Mouse (Mus musculus) liver, embryonic 11.5 days (tissue): ENCODE data around the gene Inca1. TPM values are rescaled to one million over a fixed set of nuclear protein-coding genes. Genes with fewer than 3 reads are reported as not detected.

ENCODE experiments used
- ATAC-seq: fragments of 200-750 bp; cut with Nextera tagmentation; replicated peaks from 2 replicates; pipeline ENCODE4 v1.8.0; 2017; ENCODE audit warnings: moderate number of reproducible peaks, mild to moderate bottlenecking, moderate TSS enrichment, moderate library complexity; ENCODE audit not compliant: low FRiP score
- DNase-seq: peaks from one replicate; pipeline ENCODE4 v3.0.0-alpha.2; 2017; ENCODE audit warnings: low spot score
- H3K27ac ChIP-seq: fragments of 300-500 bp; sonication (generic); 2 replicates; pipeline ENCODE4 v1.5.1; 2014; ENCODE audit warnings: mild to moderate bottlenecking, low read depth, low read length, control low read depth
- H3K27me3 ChIP-seq: fragments of 300-500 bp; sonication (generic); replicated peaks from 2 replicates; pipeline ENCODE4 v1.6.1; 2014; ENCODE audit warnings: low read length, mixed read lengths; ENCODE audit not compliant: control insufficient read depth, insufficient read depth
- H3K36me3 ChIP-seq: fragments of 300-500 bp; sonication (generic); 2 replicates; pipeline ENCODE4 v1.6.1; 2014; ENCODE audit warnings: mild to moderate bottlenecking, low read length, moderate library complexity, mixed read lengths; ENCODE audit not compliant: control insufficient read depth, insufficient read depth
- H3K4me1 ChIP-seq: fragments of 300-500 bp; sonication (generic); replicated peaks from 2 replicates; pipeline ENCODE4 v1.6.1; 2014; ENCODE audit warnings: low read length, mixed read lengths; ENCODE audit not compliant: control insufficient read depth, insufficient read depth
- H3K4me2 ChIP-seq: fragments of 300-500 bp; sonication (generic); 2 replicates; pipeline ENCODE4 v1.6.1; 2014; ENCODE audit warnings: mild to moderate bottlenecking, control low read depth, moderate library complexity
- H3K4me3 ChIP-seq: fragments of 300-500 bp; sonication (generic); 2 replicates; pipeline ENCODE4 v1.5.1; 2014; ENCODE audit warnings: low read depth, low read length, control low read depth
- H3K9ac ChIP-seq: fragments of 300-500 bp; sonication (generic); 2 replicates; pipeline ENCODE4 v1.6.1; 2014; ENCODE audit warnings: low read depth, low read length, control low read depth
- H3K9me3 ChIP-seq: fragments of 300-500 bp; sonication (generic); 2 replicates; pipeline ENCODE4 v1.6.1; 2016; ENCODE audit warnings: low read length, inconsistent platforms, mixed read lengths; ENCODE audit not compliant: control insufficient read depth
- WGBS: fragments of 180-500 bp; shearing (Covaris S2); extraction: QIAGEN DNeasy Blood & Tissue Kit; methylation state at CpG from one replicate; pipeline ENCODE4 v1.1.7; 2014; 5-methylcytosine and 5-hydroxymethylcytosine counted together
- polyA plus RNA-seq: library from polyadenylated mRNA; unstranded; fragments of >200 nt; fragmentation: Nextera tagmentation; extraction: Ambion mirVana; gene quantifications from 2 replicates; pipeline ENCODE4 v1.2.1, GENCODE M21; 2014

Inca1 gene
- polyA plus RNA-seq, 1 experiment from 2014 or later = 0.96 TPM

DNA sequence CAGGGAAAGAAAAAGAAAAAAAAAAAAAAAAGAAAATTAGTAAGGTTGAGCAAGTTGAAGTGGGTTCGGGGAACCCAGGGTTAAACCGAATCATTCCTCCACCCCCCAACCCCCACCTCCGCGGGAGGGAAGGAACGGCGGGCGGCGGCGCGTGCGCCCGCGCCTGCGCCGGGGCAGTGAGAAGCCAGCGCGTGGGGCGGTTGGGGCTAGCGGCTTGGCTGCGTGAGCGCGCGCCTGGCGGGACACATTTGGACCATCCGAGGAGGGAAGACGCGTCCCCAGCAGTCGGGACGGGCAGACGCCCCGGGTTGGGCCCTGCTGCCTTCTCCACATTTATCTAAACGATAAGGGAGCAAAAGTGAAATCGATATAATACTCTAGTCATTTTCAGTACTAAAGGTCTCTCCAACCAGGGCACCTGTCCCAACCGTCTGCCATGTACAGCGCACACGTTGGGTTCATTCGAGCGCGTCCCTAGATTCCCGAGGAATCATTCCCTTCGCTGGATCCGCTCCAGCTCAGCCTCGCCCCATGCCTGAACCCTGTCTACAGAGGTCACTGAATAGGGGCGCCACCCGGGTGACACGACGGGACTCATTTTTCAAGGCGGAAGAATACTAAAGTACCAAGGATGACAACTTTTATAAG, 44.9 kb downstream of the Inca1 start:
- H3K9me3 ChIP-seq = no peaks in the 10 kb centered on the region
- peak; percentile 85 for DNase-seq
- peaks cover 23% of the 10 kb centered on the region for H3K36me3 ChIP-seq
- H3K27ac ChIP-seq = peak overlapping the region; percentile 100
- under 1% methylated on average over 48 of the region's 48 CpGs for WGBS
- H3K9ac ChIP-seq = peak overlapping the region; percentile 100
- H3K4me3 ChIP-seq = peak overlapping the region; percentile 100
- H3K4me1 ChIP-seq = peaks cover 58% of the 10 kb centered on the region
- peak; percentile 61 for ATAC-seq
- H3K4me2 ChIP-seq = peak overlapping the region; percentile 92
- no peaks in the 10 kb centered on the region for H3K27me3 ChIP-seq

DNA sequence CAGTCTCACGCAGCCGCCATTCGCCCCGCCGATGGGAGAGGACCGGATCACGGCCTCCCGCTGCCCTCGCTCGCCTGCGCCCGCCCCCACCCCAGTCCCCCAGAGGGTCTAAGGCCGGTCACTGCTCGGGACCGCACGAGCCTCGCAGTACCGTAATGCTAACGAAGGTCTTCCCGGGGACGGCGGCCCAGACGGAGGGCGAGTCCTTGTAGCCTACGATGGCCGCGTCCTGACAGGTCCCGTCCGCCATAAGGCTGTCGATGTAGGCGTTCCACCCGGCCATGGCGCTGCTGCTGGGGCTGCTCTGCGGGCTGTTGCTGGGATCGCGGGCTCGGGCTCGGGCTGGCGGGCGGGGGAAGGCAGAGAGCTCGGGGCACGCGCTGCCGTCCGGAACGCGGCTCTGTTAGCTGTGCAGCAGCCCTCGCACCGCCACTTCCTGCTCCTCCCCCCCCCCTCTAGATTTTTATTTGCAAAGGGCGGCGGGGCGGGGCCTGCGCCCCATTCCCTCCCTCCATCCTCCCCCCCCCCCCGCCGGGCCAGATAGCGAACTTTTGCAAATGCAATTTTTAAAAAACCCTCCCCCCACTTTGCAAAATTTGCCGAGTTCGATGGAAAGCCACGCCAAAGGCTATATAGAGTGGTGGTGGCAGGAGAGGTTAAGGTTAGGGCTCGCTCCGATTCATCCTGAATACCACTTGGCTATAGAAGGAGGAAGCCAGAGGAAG, 45.6 kb downstream of the Inca1 start, which contains the start of gene Pfn1:
Gene Pfn1 (minus strand): TSS at position 447 of the 725 bp plus-strand sequence.
- under 1% methylated on average over 60 of the region's 61 CpGs for WGBS
- H3K9me3 ChIP-seq = no peaks in the 10 kb centered on the region
- peak within 1 kb of the TSS; percentile 100 for H3K4me3 ChIP-seq
- H3K4me1 ChIP-seq = peaks cover 65% of the 10 kb centered on the region
- DNase-seq (peak; percentile 81), ATAC-seq (peak; percentile 55)
- peak within 1 kb of the TSS; percentile 100 for H3K9ac ChIP-seq
- H3K27ac ChIP-seq = peak within 1 kb of the TSS; percentile 100
- H3K36me3 ChIP-seq = peaks cover 30% of the 10 kb centered on the region
- no peaks in the 10 kb centered on the region for H3K27me3 ChIP-seq
- H3K4me2 ChIP-seq = peak within 1 kb of the TSS; percentile 92

DNA sequence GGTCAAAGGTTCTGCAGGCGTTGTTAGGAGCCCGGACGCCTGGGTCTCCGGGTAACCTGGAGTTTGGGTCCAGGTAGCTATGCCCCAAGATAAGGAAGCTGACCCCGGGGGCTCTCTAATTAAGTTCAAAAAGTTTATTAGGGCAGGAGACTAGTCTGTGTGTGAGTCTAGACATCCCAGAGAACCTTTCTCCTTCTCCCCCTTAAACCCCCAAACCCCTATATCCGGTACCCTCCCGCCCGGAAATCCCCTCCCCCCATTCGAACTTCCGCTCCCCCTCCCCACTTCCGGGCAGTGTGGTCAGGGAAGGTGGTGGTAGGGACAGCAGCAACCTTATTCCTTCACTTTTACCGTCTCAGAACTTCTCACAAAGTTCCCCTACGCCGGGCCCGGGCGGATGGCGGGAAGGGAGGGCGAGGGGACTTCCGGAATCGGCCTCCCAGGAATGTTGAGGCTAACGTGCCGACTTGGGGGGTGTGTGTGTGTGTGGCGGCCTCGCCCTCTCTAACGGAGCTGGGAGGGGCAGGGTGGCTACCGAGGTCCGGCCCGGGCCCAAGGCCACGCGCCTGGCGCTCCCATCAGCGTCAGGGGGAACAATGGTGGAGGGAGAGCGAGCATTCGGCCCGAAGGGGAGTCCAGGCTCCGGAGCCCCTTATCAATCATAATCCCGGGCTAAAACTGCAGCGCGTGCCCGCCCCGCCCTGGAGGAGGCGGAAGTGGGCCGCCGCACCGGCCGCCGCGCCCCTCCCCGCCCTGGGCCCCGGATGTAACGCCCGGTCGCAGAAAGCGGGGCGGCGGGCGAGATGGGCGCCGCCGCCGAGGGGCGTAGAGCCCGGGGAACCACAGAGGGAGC, 46.4 kb downstream of the Inca1 start:
- WGBS = under 1% methylated on average over 62 of the region's 63 CpGs
- no peaks in the 10 kb centered on the region for H3K9me3 ChIP-seq
- peak overlapping the region; percentile 100 for H3K27ac ChIP-seq

DNA sequence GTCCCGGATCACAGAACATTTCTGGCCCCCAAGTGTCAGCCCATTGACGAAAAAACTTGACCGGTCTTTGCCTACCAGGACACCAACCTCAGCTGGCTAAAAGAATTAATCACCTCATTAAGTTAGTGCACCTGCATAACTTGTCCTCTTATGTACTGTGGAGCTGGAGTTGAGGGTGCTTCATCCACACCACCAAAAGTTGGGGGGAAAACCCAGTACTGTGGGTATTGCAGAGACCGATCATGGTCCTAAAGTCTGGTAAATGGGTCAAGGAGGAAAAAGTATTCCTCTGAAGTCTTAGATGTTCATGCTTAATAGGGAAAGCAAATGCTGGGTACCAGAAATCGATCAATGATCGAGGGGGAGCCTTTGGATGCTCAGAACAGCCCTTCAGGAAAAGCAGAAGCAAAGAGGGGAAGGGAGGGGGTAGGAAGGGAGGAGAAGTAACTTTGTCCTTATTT, 47.0 kb downstream of the Inca1 start:
- peak overlapping the region; percentile 100 for H3K9ac ChIP-seq
- 32% methylated on average over 6 of the region's 6 CpGs for WGBS
- ATAC-seq (no peak), DNase-seq (no peak)
- H3K36me3 ChIP-seq = peaks cover 34% of the 10 kb centered on the region
- H3K27me3 ChIP-seq = no peaks in the 10 kb centered on the region
- peaks cover 69% of the 10 kb centered on the region for H3K4me1 ChIP-seq
- no peaks in the 10 kb centered on the region for H3K9me3 ChIP-seq
- peak overlapping the region; percentile 100 for H3K27ac ChIP-seq
- H3K4me2 ChIP-seq = peak overlapping the region; percentile 92
- peak overlapping the region; percentile 100 for H3K4me3 ChIP-seq

More for the DNA sequence above, 46.4 kb downstream of the Inca1 start:
- peak; percentile 85 for DNase-seq
- H3K9ac ChIP-seq = peak overlapping the region; percentile 100
- no peaks in the 10 kb centered on the region for H3K27me3 ChIP-seq
- H3K4me1 ChIP-seq = peaks cover 71% of the 10 kb centered on the region
- ATAC-seq = peak; percentile 61
- peak overlapping the region; percentile 92 for H3K4me2 ChIP-seq
- H3K36me3 ChIP-seq = peaks cover 34% of the 10 kb centered on the region
- H3K4me3 ChIP-seq = peak overlapping the region; percentile 100

DNA sequence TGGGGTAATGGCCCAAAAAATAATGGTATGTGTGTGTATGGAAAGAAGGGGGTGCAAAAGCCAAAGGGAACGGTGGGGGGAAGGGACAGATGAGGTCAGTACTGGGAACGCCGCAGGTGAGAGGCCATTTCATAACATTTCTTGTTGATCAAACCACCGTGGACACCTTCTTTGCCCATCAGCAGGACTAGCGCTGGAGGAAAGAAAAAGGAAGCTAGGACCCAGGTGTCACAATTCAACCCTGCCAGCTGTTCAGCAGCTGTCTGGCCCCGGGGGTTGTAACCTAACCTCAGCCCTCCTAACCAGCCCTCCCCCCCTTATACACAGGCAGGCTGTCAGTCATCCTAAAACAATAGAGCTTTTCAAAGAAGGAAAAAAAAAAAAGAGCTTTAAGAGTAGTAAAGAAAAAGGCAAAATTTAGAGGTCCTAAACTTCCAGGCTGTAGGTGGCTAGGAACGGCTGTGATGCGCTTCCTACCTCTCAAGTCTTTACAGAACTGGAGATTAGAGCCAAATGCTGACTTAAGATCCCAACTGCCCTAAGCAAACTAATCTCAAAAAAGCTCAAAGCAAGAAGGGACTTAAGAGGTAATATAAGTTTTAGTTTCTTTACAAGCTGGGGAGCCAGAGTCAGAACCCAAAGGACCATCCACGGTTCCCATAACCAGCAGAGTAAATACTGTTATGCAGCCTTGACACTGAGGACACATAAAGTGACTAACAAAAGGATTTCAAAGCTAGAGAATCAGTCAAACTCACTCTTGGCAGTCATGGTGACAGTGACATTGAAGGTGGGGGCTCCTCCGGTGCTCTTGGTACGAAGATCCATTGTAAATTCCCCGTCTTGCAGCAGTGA, 47.7 kb downstream of the Inca1 start:
- Histone ChIP-seq H3K4me1 (peaks cover 63% of the 10 kb centered on the region), H3K4me2 (peak overlapping the region; percentile 92), H3K9ac (peak overlapping the region; percentile 100), H3K9me3 (no peaks in the 10 kb centered on the region), H3K36me3 (peaks cover 34% of the 10 kb centered on the region), H3K27me3 (no peaks in the 10 kb centered on the region), H3K4me3 (peak overlapping the region; percentile 100), H3K27ac (peak overlapping the region; percentile 100)
- 52% methylated on average over 12 of the region's 12 CpGs for WGBS
- DNase-seq (no peak), ATAC-seq (no peak)

- Histone ChIP-seq H3K27me3 (no peaks in the 10 kb centered on the region), H3K4me1 (peaks cover 54% of the 10 kb centered on the region), H3K4me2 (peak overlapping the region; percentile 92), H3K9me3 (no peaks in the 10 kb centered on the region), H3K4me3 (peak overlapping the region; percentile 100), H3K9ac (no peak overlapping the region; the same call in 1 of the 2 replicates), H3K36me3 (peaks cover 34% of the 10 kb centered on the region), H3K27ac (peak overlapping the region; percentile 77)
- DNase-seq (no peak), ATAC-seq (no peak)
- WGBS = 70% methylated on average over 2 of the region's 2 CpGs
Observed at GRCm38 (mm10) chr11:70651391-70651790, 48.6 kb downstream of the Inca1 start.

DNA sequence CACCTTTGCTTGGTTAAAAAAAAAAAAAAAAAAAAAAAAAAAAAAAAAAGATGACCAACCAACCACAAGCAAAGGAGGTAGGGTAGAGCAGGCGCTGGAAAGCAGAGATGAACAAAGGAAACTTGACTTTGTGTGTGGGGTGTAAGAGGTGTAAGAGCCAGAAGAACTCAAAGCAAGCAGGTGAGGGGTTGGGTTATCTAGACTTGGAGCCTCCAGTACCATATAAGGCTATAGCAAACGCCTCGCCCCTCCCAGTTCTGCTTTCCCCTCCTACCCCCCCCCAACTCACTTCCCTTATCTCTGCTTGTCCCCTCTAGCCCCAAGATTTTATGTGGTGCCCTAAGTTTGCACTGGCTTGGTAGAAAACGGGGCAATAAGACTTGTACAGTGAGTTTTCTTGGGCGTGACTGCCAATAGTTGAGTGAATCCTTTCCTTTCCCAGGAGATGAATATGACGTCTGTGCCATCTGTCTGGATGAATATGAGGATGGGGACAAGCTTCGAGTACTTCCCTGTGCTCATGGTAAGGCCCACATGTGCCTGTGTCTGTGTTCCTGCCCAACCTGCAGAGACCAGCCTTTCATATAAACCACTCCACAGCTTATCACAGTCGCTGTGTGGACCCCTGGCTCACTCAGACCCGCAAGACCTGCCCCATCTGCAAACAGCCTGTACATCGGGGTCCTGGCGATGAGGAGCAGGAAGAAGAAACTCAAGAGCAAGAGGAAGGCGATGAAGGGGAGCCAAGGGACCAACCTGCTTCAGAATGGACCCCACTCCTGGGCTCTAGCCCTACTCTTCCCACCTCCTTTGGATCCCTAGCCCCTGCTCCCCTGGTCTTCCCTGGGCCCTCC, 49.4 kb downstream of the Inca1 start:
- Histone ChIP-seq H3K27me3 (no peaks in the 10 kb centered on the region), H3K9ac (peak overlapping the region; percentile 55), H3K4me2 (peak overlapping the region; percentile 92), H3K27ac (peak overlapping the region; percentile 77), H3K4me3 (peak overlapping the region; percentile 100), H3K9me3 (no peaks in the 10 kb centered on the region), H3K36me3 (peaks cover 34% of the 10 kb centered on the region), H3K4me1 (peaks cover 54% of the 10 kb centered on the region)
- ATAC-seq (no peak), DNase-seq (no peak)
- 54% methylated on average over 12 of the region's 12 CpGs for WGBS
